Mouse (Mus musculus) left cerebral cortex, adult 6 months (tissue): ENCODE results near the gene BC048562. TPM values are rescaled to one million over a fixed set of nuclear protein-coding genes. Genes with fewer than 3 reads are reported as not detected.

ENCODE experiments used
- long read RNA-seq, 2 experiments: library from polyadenylated mRNA; unstranded; transcript quantifications; one replicate each; pipeline ENCODE4 v2.0.0; 2019 to 2020
- polyA plus RNA-seq: library from polyadenylated mRNA; unstranded; fragments of <200 nt; fragmentation: Nextera tagmentation; gene quantifications from 2 replicates; pipeline ENCODE4 v1.2.3, GENCODE M21; 2021

The BC048562 gene
- not detected in 2 replicates for polyA plus RNA-seq
- long read RNA-seq, experiment 1 = 0 reads
- long read RNA-seq, experiment 2 = 0 reads

DNA sequence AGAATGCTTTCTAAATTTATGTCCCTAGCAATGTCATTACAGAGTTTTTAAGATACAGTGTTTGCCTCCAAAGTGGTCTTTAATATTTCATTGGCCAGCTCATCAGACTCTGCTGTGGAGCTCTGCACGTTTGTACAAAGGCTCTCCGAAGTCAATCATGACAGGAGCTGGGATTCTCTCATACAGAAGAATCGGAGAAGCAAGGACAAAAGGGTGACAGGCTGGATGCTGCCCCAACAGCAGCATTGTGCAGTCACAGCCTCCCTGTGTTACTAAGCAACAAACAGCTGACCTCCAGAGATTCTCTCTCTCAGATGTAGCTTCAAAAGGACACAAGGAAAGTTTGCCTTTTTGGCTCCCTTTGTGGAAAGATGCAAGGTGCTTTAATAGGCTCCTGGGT, at the start of gene BC048562:
BC048562 (plus strand) TSS at position 301 of the 400 bp plus-strand sequence.

DNA sequence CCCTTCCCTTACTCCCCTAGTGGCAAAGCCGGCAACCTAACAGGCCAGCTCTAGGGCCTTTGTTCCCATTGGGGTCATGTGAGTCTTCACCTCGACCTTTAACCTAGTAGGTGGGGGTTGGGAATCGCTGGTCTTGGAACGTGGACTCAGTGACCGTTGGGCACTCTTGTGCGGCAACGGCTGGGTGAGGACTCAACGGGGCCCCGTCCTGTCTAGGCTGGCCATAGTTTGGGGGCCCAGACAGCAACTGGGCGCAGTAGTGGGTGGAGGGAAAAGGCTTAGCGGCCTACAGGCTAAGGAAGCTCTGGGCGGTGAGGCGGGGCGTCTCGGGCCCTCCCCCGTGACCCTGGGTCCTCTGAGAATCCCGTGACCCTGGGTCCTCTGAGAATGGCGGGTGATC, 43.6 kb upstream of the BC048562 start, which contains the start of gene 1700102P08Rik:
1700102P08Rik (plus strand) TSS at position 130 of the 400 bp plus-strand sequence.

DNA sequence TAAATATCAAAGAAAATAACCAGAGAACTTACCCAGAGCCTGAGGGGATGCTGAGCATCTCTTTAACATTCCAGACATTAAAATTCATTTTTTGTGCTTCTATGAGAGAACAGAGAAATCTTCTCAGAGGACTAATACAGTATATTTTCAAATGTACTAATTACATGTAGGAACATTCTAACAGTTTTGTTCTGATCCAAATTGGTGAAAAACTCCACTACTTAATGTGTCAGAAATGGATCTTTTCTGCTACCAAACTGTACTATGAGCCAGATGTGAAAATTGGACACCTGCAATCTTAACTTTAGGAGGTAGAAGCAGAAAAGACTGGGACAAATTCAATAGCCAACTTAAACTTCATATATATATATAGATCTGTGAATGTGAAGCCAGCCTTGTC, 7.9 kb upstream of the BC048562 start, which contains the start of gene Ccdc36:
Ccdc36 (minus strand) TSS at position 101 of the 400 bp plus-strand sequence.

DNA sequence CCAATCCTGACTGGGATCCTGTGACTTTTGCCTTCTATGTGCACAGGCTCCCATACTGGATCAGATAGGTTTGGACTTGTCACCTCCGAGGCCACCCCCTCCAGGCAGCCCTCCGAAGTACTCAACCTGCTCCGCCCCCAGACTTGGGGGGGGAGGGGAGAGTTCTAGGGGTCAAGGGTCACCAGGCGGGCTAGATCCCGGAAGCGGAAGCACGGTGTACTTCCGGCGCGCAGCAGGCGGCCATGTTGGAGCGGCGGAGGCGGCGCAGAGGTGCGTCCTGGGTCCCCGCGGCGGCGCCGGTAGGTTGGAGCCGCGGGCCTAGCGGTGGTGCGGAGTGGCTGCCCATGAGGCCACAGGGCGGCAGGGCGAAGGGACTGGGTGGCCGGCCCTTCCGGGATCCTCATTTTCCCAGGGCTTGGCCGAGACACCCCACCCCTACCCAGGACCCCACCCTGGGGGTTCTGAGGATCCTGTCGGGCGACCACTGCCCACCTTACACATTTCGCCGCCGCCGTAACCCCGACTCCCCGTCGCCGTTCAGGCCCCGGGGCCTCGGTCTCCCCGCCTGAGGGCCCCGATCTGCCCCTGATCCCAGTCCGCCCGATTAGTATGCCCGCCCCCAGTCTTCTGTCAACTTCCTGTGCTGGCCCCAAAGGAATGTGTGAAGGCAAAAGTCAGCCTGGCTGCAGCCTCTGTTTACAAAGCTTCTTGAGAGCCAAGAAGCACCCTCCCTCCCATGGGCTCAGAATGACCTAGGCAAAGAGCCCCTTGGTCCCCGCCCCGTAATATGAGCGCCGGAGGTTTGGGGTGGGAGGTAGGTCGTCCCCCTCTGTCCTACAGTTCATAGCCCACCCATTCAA, 24.3 kb downstream of the BC048562 start, which contains the start of gene Ccdc71:
Ccdc71 (plus strand) TSS at position 209 of the 860 bp plus-strand sequence.

DNA sequence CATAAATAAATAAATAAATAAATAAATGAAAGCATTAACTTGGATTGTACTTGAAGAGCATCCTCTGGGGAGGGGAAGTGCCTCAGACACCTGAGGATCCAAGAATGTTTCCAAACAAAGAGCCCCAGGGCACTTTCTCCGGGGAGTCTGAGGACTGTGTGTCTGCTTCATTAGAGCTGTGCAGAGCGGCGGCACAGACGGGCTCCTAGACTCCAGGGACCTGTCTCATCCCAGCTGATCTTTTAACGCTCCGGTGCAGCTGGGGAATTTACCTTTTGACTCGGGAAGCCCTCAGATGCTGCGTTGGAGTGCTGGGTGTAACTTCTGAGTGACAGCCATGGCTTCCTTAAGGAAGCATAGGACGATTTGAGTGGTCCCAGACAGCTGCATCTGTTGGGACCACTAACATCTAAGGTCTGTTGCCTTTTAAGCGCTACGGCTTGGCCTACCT, 24.9 kb downstream of the BC048562 start, which contains the start of gene Klhdc8b:
Klhdc8b (minus strand) TSS at position 401 of the 451 bp plus-strand sequence.

DNA sequence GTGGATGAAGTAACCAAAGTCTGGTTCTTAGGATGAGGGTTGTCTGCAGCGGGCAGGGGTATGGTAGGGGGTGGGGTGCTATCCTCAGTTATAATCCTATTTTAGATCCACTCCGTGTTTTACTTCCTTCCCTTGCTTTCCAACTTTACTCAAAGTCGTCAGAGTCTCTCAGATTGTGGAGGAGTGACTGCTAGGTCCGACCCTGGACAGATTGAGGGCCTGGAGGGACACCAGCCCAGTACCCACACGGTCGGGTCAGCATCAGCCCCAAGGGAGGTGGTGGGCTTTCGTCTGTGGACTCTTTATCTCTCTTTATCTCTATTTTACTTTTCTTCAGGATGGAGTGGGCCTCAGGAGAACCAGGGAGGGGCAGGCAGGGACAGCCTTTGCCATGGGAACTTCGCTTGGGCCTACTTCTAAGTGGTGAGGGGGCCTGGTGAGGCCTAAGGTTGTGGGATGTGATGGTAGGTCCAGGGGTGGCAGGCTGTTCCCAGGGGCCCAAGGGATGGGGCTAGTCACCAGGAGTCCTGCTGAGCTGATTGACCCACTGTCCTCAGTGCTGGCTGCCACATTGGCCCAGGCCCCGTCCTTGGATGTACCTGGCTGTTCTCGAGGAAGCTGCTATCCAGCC, 43.6 kb downstream of the BC048562 start, which contains the start of gene Lamb2:
Lamb2 (plus strand) TSS at position 16 of the 631 bp plus-strand sequence.

DNA sequence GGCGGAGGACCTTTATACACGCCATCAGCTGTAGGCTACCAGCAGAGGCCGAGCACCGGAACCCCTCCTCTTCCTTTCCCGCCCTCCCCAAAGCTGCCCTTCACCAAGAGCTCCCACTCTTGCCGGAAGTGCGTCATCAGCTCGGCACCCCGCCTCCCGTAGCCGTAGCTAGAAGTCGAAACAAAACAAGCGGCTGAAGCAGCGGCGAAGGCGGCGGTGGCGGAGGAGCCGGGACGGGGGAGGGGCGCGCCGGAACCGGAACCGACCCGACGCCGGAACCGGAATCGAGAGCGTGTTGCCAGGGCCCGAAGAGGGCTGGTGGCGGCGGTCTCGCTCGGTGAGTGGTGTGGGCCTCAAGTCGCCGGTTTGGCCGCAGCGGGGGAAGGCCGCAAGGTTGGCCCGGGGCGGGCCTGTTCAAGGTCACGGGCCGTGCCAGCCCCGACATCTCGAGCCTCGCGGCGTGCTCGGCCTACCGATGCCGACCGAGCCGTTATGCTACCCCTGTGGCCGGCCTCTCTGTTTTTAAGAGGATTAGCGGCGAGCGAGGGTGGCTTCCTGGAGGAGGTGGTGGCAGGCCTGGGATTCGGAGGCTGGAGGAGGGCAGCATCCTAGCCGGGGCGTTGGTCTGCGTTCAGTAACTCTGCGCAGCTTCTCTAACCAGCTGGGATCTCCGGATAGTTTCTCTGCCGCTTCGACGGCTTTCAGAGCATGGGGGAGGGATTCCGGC, 54.4 kb downstream of the BC048562 start, which contains the start of gene Usp19:
Usp19 (plus strand) TSS at position 44 of the 727 bp plus-strand sequence.

Other genes starting within 250 kb of the BC048562 start
- 19.1 and 28.0 TPM in 2 replicates for gene Bsn, start 246.1 kb upstream of the BC048562 start, polyA plus RNA-seq
- gene Dag1, start 172.5 kb upstream of the BC048562 start, polyA plus RNA-seq = 29.7 and 39.5 TPM in 2 replicates
- 108 and 150 TPM in 2 replicates for gene Nicn1, start 146.1 kb upstream of the BC048562 start, polyA plus RNA-seq
- gene Amt, start 139.6 kb upstream of the BC048562 start, polyA plus RNA-seq = 40.1 and 51.1 TPM in 2 replicates
- 152 and 166 TPM in 2 replicates for gene Rhoa, start 130.4 kb upstream of the BC048562 start, polyA plus RNA-seq
- gene Tcta, start 130.3 kb upstream of the BC048562 start, polyA plus RNA-seq = 48.4 and 51.8 TPM in 2 replicates
- gene Gpx1, start 97.6 kb upstream of the BC048562 start, polyA plus RNA-seq = 175 and 176 TPM in 2 replicates
- gene Usp4, start 88.6 kb upstream of the BC048562 start, polyA plus RNA-seq = 37.5 and 44.5 TPM in 2 replicates
- 0.23 and 0.31 TPM in 2 replicates for gene 1700102P08Rik, start 43.7 kb upstream of the BC048562 start, polyA plus RNA-seq
- 0.20 TPM in 2 replicates for gene Ccdc36, start 8.0 kb upstream of the BC048562 start, polyA plus RNA-seq
- gene Ccdc71, start 24.0 kb downstream of the BC048562 start, polyA plus RNA-seq = 20.5 and 20.9 TPM in 2 replicates
- 17.6 and 22.8 TPM in 2 replicates for gene Klhdc8b, start 25.1 kb downstream of the BC048562 start, polyA plus RNA-seq
- 3.7 and 4.3 TPM in 2 replicates for gene Lamb2, start 43.3 kb downstream of the BC048562 start, polyA plus RNA-seq
- gene Usp19, start 54.1 kb downstream of the BC048562 start, polyA plus RNA-seq = 12.0 and 22.8 TPM in 2 replicates
- 48.3 and 58.7 TPM in 2 replicates for gene Qars, start 71.2 kb downstream of the BC048562 start, polyA plus RNA-seq
- gene Qrich1, start 80.3 kb downstream of the BC048562 start, polyA plus RNA-seq = 60.6 and 69.0 TPM in 2 replicates
- gene Impdh2, start 123.8 kb downstream of the BC048562 start, polyA plus RNA-seq = 54.1 and 56.5 TPM in 2 replicates
- gene Ndufaf3, start 131.0 kb downstream of the BC048562 start, polyA plus RNA-seq = 130 and 156 TPM in 2 replicates
- gene Dalrd3, start 133.4 kb downstream of the BC048562 start, polyA plus RNA-seq = 79.3 and 89.5 TPM in 2 replicates
- 34.9 and 43.3 TPM in 2 replicates for gene Wdr6, start 142.3 kb downstream of the BC048562 start, polyA plus RNA-seq
- 125 and 139 TPM in 2 replicates for gene P4htm, start 161.2 kb downstream of the BC048562 start, polyA plus RNA-seq
- gene Arih2, start 212.9 kb downstream of the BC048562 start, polyA plus RNA-seq = 16.5 and 22.1 TPM in 2 replicates
- 8.5 and 11.6 TPM in 2 replicates for gene Slc25a20, start 225.6 kb downstream of the BC048562 start, polyA plus RNA-seq